Mouse (Mus musculus): ENCODE results near the gene Ahcy.

- TF ChIP-seq CTCF (IDR thresholded peaks at IDR 0.05; ENCODE audit: low read depth) (no peak), EP300 (IDR thresholded peaks at IDR 0.05; ENCODE audit: low read depth) (peak; percentile 38; the same call in 1 of the 2 replicates)
Measured at GRCm38 (mm10) chr2:155056076-155056578, 18.2 kb downstream of the Ahcy start.
